Mouse (Mus musculus) forebrain, embryonic 11.5 days (tissue): Measurements from ENCODE around the gene 4933402J07Rik. TPM values are rescaled to one million over a fixed set of nuclear protein-coding genes. Genes with fewer than 3 reads are reported as not detected.

Experiments used
- ATAC-seq: fragments of 200-750 bp; cut with Nextera tagmentation; replicated peaks from 2 replicates; pipeline ENCODE4 v1.8.0; 2017; ENCODE audit warnings: moderate TSS enrichment; ENCODE audit not compliant: low FRiP score
- DNase-seq: peaks from one replicate; pipeline ENCODE4 v3.0.0-alpha.2; 2017; ENCODE audit warnings: low spot score
- H3K27ac ChIP-seq: fragments of 300-500 bp; sonication (generic); 2 replicates; pipeline ENCODE4 v1.5.1; 2014; ENCODE audit warnings: low read depth, low read length
- H3K27me3 ChIP-seq: fragments of 300-500 bp; sonication (generic); 2 replicates; pipeline ENCODE4 v1.6.1; 2014; ENCODE audit warnings: mild to moderate bottlenecking, low read length, mixed read lengths; ENCODE audit not compliant: control insufficient read depth, insufficient read depth
- H3K36me3 ChIP-seq: fragments of 300-500 bp; sonication (generic); 2 replicates; pipeline ENCODE4 v1.6.1; 2014; ENCODE audit warnings: mild to moderate bottlenecking, low read length, moderate library complexity, mixed read lengths; ENCODE audit not compliant: control insufficient read depth, insufficient read depth
- H3K4me1 ChIP-seq: fragments of 300-500 bp; sonication (generic); replicated peaks from 2 replicates; pipeline ENCODE4 v1.6.1; 2014; ENCODE audit warnings: low read length, mixed read lengths; ENCODE audit not compliant: control insufficient read depth, insufficient read depth
- H3K4me2 ChIP-seq: fragments of 300-500 bp; sonication (generic); 2 replicates; pipeline ENCODE4 v1.6.1; 2014; ENCODE audit warnings: low read depth, mild to moderate bottlenecking, low read length, moderate library complexity, mixed read lengths; ENCODE audit not compliant: severe bottlenecking
- H3K4me3 ChIP-seq: fragments of 300-500 bp; sonication (generic); 2 replicates; pipeline ENCODE4 v1.5.1; 2014; ENCODE audit warnings: low read depth, low read length
- H3K9ac ChIP-seq: fragments of 300-500 bp; sonication (generic); 2 replicates; pipeline ENCODE4 v1.6.1; 2014; ENCODE audit warnings: low read length
- H3K9me3 ChIP-seq: fragments of 300-500 bp; sonication (generic); 2 replicates; pipeline ENCODE4 v1.6.1; 2016; ENCODE audit warnings: low read length, mixed read lengths; ENCODE audit not compliant: control insufficient read depth
- WGBS: fragments of 180-500 bp; shearing (Covaris S2); extraction: QIAGEN DNeasy Blood & Tissue Kit; methylation state at CpG from one replicate; pipeline ENCODE4 v1.1.7; 2014; 5-methylcytosine and 5-hydroxymethylcytosine counted together
- polyA plus RNA-seq: library from polyadenylated mRNA; unstranded; fragments of >200 nt; fragmentation: Nextera tagmentation; extraction: Ambion mirVana; gene quantifications from 2 replicates; pipeline ENCODE4 v1.2.1, GENCODE M21; 2014

The 4933402J07Rik gene
- polyA plus RNA-seq = not detected in 2 replicates

- no peaks in the 10 kb centered on the region for H3K9me3 ChIP-seq
- no peak within 1 kb of the TSS for H3K4me2 ChIP-seq
- DNase-seq (no peak), ATAC-seq (no peak)
- no peaks in the 10 kb centered on the region for H3K36me3 ChIP-seq
- no peaks in the 10 kb centered on the region for H3K27me3 ChIP-seq
- no peak within 1 kb of the TSS for H3K9ac ChIP-seq
- H3K27ac ChIP-seq = no peak within 1 kb of the TSS
- H3K4me1 ChIP-seq = no peaks in the 10 kb centered on the region
- WGBS = 91% methylated on average over 2 of the region's 2 CpGs
- H3K4me3 ChIP-seq = no peak within 1 kb of the TSS
Observed at GRCm38 (mm10) chr8:87563553-87563952, at the start of gene 4933402J07Rik. 4933402J07Rik (plus strand) TSS chr8:87563853.

- no peaks in the 10 kb centered on the region for H3K36me3 ChIP-seq
- H3K4me3 ChIP-seq = no peak overlapping the region
- no peaks in the 10 kb centered on the region for H3K27me3 ChIP-seq
- no peaks in the 10 kb centered on the region for H3K4me1 ChIP-seq
- no peak overlapping the region for H3K4me2 ChIP-seq
- ATAC-seq (no peak), DNase-seq (no peak)
- H3K9ac ChIP-seq = no peak overlapping the region
- WGBS = 94% methylated on average over 3 of the region's 3 CpGs
- H3K9me3 ChIP-seq = no peaks in the 10 kb centered on the region
- H3K27ac ChIP-seq = no peak overlapping the region
Observed at GRCm38 (mm10) chr8:87517132-87517531, 46.5 kb upstream of the 4933402J07Rik start.

GRCm38 (mm10) chr8:87525006-87525405 lies 38.6 kb upstream of the 4933402J07Rik start:
- 81% methylated on average over 1 of the region's 1 CpGs for WGBS
- Histone ChIP-seq H3K36me3 (no peaks in the 10 kb centered on the region), H3K27ac (no peak overlapping the region), H3K9me3 (no peaks in the 10 kb centered on the region), H3K9ac (no peak overlapping the region), H3K4me3 (no peak overlapping the region), H3K27me3 (no peaks in the 10 kb centered on the region), H3K4me2 (no peak overlapping the region), H3K4me1 (no peaks in the 10 kb centered on the region)
- DNase-seq (no peak), ATAC-seq (no peak)

GRCm38 (mm10) chr8:87531176-87531575 lies 32.5 kb upstream of the 4933402J07Rik start:
- no peak for DNase-seq
- Histone ChIP-seq H3K4me2 (no peak overlapping the region), H3K4me3 (no peak overlapping the region), H3K4me1 (no peaks in the 10 kb centered on the region), H3K27ac (no peak overlapping the region), H3K9ac (no peak overlapping the region), H3K9me3 (no peaks in the 10 kb centered on the region), H3K27me3 (no peaks in the 10 kb centered on the region), H3K36me3 (no peaks in the 10 kb centered on the region)
- WGBS = 72% methylated on average over 4 of the region's 4 CpGs
- ATAC-seq = no peak

- no peak overlapping the region for H3K4me2 ChIP-seq
- H3K4me1 ChIP-seq = no peaks in the 10 kb centered on the region
- no peaks in the 10 kb centered on the region for H3K9me3 ChIP-seq
- ATAC-seq (no peak), DNase-seq (no peak)
- no peaks in the 10 kb centered on the region for H3K27me3 ChIP-seq
- 89% methylated on average over 4 of the region's 4 CpGs for WGBS
- H3K4me3 ChIP-seq = no peak overlapping the region
- no peak overlapping the region for H3K27ac ChIP-seq
- H3K9ac ChIP-seq = no peak overlapping the region
- no peaks in the 10 kb centered on the region for H3K36me3 ChIP-seq
Observed at GRCm38 (mm10) chr8:87533476-87533875, 30.2 kb upstream of the 4933402J07Rik start.

- ATAC-seq (no peak), DNase-seq (peak; percentile 50)
- Histone ChIP-seq H3K4me1 (no peaks in the 10 kb centered on the region), H3K9me3 (no peaks in the 10 kb centered on the region), H3K9ac (no peak overlapping the region), H3K4me2 (no peak overlapping the region), H3K27me3 (no peaks in the 10 kb centered on the region), H3K36me3 (no peaks in the 10 kb centered on the region), H3K27ac (no peak overlapping the region), H3K4me3 (no peak overlapping the region)
- 38% methylated on average over 2 of the region's 2 CpGs for WGBS
Observed at GRCm38 (mm10) chr8:87534846-87535245, 28.8 kb upstream of the 4933402J07Rik start.

GRCm38 (mm10) chr8:87536615-87537329 lies 26.9 kb upstream of the 4933402J07Rik start:
- Histone ChIP-seq H3K9me3 (no peaks in the 10 kb centered on the region), H3K4me2 (peak overlapping the region; percentile 11; the same call in 1 of the 2 replicates), H3K36me3 (no peaks in the 10 kb centered on the region), H3K4me3 (no peak overlapping the region), H3K9ac (no peak overlapping the region), H3K27me3 (no peaks in the 10 kb centered on the region; the same call in 1 of the 2 replicates), H3K4me1 (peaks cover 3% of the 10 kb centered on the region; the same call in 1 of the 2 replicates), H3K27ac (no peak overlapping the region)
- WGBS = 8% methylated on average over 23 of the region's 23 CpGs
- DNase-seq (peak; percentile 90), ATAC-seq (peak; percentile 79)

- Histone ChIP-seq H3K9ac (no peak overlapping the region), H3K36me3 (no peaks in the 10 kb centered on the region), H3K4me3 (no peak overlapping the region), H3K4me2 (peak overlapping the region; percentile 27; the same call in 1 of the 2 replicates), H3K27me3 (no peaks in the 10 kb centered on the region; the same call in 1 of the 2 replicates), H3K27ac (no peak overlapping the region), H3K4me1 (peaks cover 3% of the 10 kb centered on the region; the same call in 1 of the 2 replicates), H3K9me3 (no peaks in the 10 kb centered on the region)
- ATAC-seq (peak; percentile 44; the same call in 1 of the 2 replicates), DNase-seq (peak; percentile 55)
- WGBS = 14% methylated on average over 15 of the region's 15 CpGs
Observed at GRCm38 (mm10) chr8:87539829-87540394, 23.7 kb upstream of the 4933402J07Rik start.
